Mouse (Mus musculus) subcutaneous adipose tissue, adult 2 months (tissue): ENCODE data around the gene Olfr1457. TPM values are rescaled to one million over a fixed set of nuclear protein-coding genes. Genes with fewer than 3 reads are reported as not detected.

Experiments used
- polyA plus RNA-seq: library from polyadenylated mRNA; depleted of rRNA; stranded (reverse); fragments of >200 nt; gene quantifications from 2 replicates; pipeline ENCODE4 v1.2.3, GENCODE M21; 2012; ENCODE audit warnings: low replicate concordance; rRNA removed

The Olfr1457 gene
- polyA plus RNA-seq: not detected in 2 replicates

GRCm38 (mm10) chr19:13097791-13098190, at the start of gene Olfr1457:
Gene Olfr1457 (minus strand): TSS chr19:13097891.

GRCm38 (mm10) chr19:13106675-13107074, 9.0 kb upstream of the Olfr1457 start, which contains the start of gene Olfr1458:
Gene Olfr1458 (minus strand): TSS chr19:13106775.

GRCm38 (mm10) chr19:13060310-13060709, 37.4 kb downstream of the Olfr1457 start, which contains the start of gene Olfr1454:
Gene Olfr1454 (plus strand): TSS chr19:13060610.

Other genes with a start within 250 kb of the Olfr1457 start
- not detected in 2 replicates for gene Olfr1444, start 240.6 kb downstream of the Olfr1457 start, polyA plus RNA-seq
- not detected in 2 replicates for gene Olfr1445, start 214.0 kb downstream of the Olfr1457 start, polyA plus RNA-seq
- not detected in 2 replicates for gene Olfr1446, start 204.4 kb downstream of the Olfr1457 start, polyA plus RNA-seq
- gene Olfr1447, start 194.1 kb downstream of the Olfr1457 start, polyA plus RNA-seq: not detected in 2 replicates
- gene Olfr1448, start 173.5 kb downstream of the Olfr1457 start, polyA plus RNA-seq: not detected in 2 replicates
- gene Olfr1449, start 167.1 kb downstream of the Olfr1457 start, polyA plus RNA-seq: not detected in 2 replicates
- gene Olfr1450, start 147.6 kb downstream of the Olfr1457 start, polyA plus RNA-seq: not detected in 2 replicates
- gene Olfr1451, start 102.9 kb downstream of the Olfr1457 start, polyA plus RNA-seq: not detected in 2 replicates
- gene Olfr1453, start 69.6 kb downstream of the Olfr1457 start, polyA plus RNA-seq: not detected in 2 replicates
- gene Olfr1454, start 37.3 kb downstream of the Olfr1457 start, polyA plus RNA-seq: not detected in 2 replicates
- not detected in 2 replicates for gene Olfr1458, start 8.9 kb upstream of the Olfr1457 start, polyA plus RNA-seq
- not detected in 2 replicates for gene Olfr1459, start 51.7 kb upstream of the Olfr1457 start, polyA plus RNA-seq
- gene Olfr1461, start 65.1 kb upstream of the Olfr1457 start, polyA plus RNA-seq: not detected in 2 replicates
- gene Olfr1462, start 87.8 kb upstream of the Olfr1457 start, polyA plus RNA-seq: not detected in 2 replicates
- not detected in 2 replicates for gene Olfr1463, start 133.4 kb upstream of the Olfr1457 start, polyA plus RNA-seq
- gene Olfr1465, start 217.7 kb upstream of the Olfr1457 start, polyA plus RNA-seq: not detected in 2 replicates
- gene Olfr1466, start 241.0 kb upstream of the Olfr1457 start, polyA plus RNA-seq: not detected in 2 replicates